Mouse (Mus musculus) ES-E14 (cell line): ENCODE measurements around the gene Zfp740. TPM values are rescaled to one million over a fixed set of nuclear protein-coding genes. Genes with fewer than 3 reads are reported as not detected.
A peak's percentile ranks its signal among the peaks of the same experiment; 100 is the strongest.

Experiments
- DNase-seq: peaks from one replicate; pipeline ENCODE4 v3.0.0-alpha.2; 2013; ENCODE audit warnings: low read depth, low spot score
- H3K27ac ChIP-seq: 2 replicates; pipeline ENCODE4 v1.5.1; 2012; ENCODE audit warnings: low read depth, mild to moderate bottlenecking, low read length, moderate library complexity, mixed read lengths; ENCODE audit not compliant: poor library complexity, insufficient read depth, severe bottlenecking
- H3K36me3 ChIP-seq: 2 replicates; pipeline ENCODE4 v1.6.1; 2012; ENCODE audit warnings: mild to moderate bottlenecking, low read length, moderate library complexity, mixed read lengths; ENCODE audit not compliant: control insufficient read depth, poor library complexity, insufficient read depth, severe bottlenecking
- H3K4me1 ChIP-seq, 2 experiments: fragments of 150-350 bp in 1 of 2; sonication (generic) in 1 of 2; 2 replicates each; pipeline ENCODE4 v1.6.1; 2012; ENCODE audit warnings: low read length in 2 of 2, mild to moderate bottlenecking in 1 of 2, mixed read lengths in 1 of 2; ENCODE audit not compliant: control insufficient read depth in 2 of 2, insufficient read depth in 2 of 2, poor library complexity in 1 of 2
- H3K4me3 ChIP-seq, 2 experiments: fragments of 150-350 bp in 1 of 2; sonication (generic) in 1 of 2; 2 replicates each; pipeline ENCODE4 v1.5.1; 2012; ENCODE audit warnings: low read length in 2 of 2, low read depth in 1 of 2, mild to moderate bottlenecking in 1 of 2, mixed read lengths in 1 of 2; ENCODE audit not compliant: insufficient read depth in 1 of 2, poor library complexity in 1 of 2, severe bottlenecking in 1 of 2
- H3K9ac ChIP-seq: 2 replicates; pipeline ENCODE4 v1.6.1; 2012; ENCODE audit warnings: low read depth, mild to moderate bottlenecking, low read length, mixed read lengths; ENCODE audit not compliant: poor library complexity, insufficient read depth, severe bottlenecking
- H3K9me3 ChIP-seq: fragments of 150-350 bp; sonication (generic); 2 replicates; pipeline ENCODE4 v1.6.1; 2012; ENCODE audit warnings: low read depth, mild to moderate bottlenecking, low read length; ENCODE audit not compliant: control insufficient read depth, insufficient read depth
- CHD2 ChIP-seq: IDR thresholded peaks from 2 replicates; pipeline ENCODE4 v1.6.1; 2014; ENCODE audit warnings: mild to moderate bottlenecking, low read depth, low read length, inconsistent platforms
- HCFC1 ChIP-seq: IDR thresholded peaks from 2 replicates; pipeline ENCODE4 v1.6.1; 2012; ENCODE audit warnings: low read length, inconsistent platforms, borderline replicate concordance; ENCODE audit not compliant: insufficient read depth
- MAFK ChIP-seq: IDR thresholded peaks from 2 replicates; pipeline ENCODE4 v1.6.1; 2014; ENCODE audit warnings: mild to moderate bottlenecking, low read depth, low read length, inconsistent platforms; ENCODE audit not compliant: insufficient read depth
- ZC3H11A ChIP-seq: IDR thresholded peaks from 2 replicates; pipeline ENCODE4 v1.6.1; 2012; ENCODE audit warnings: low read depth, mild to moderate bottlenecking, inconsistent platforms, low read length, borderline replicate concordance
- ZNF384 ChIP-seq: IDR thresholded peaks from 2 replicates; pipeline ENCODE4 v1.6.1; 2012; ENCODE audit warnings: low read depth, low read length, inconsistent platforms
- in situ Hi-C, 2 experiments: fragments of 600-800 bp; cut with MboI; formaldehyde crosslinking; loops; one replicate each; pipeline ENCODE4 v1.15.1; 2025; ENCODE audit warnings: low sequenced_read_pairs in 2 of 2, inconsistent platforms in 1 of 2; ENCODE audit not compliant: unreplicated experiment in 2 of 2
- total RNA-seq: library from RNA; depleted of rRNA; stranded (reverse); fragments of 300-350 nt; gene quantifications from 2 replicates; pipeline ENCODE4 v1.2.3, GENCODE M21; 2012

Gene Zfp740
- total RNA-seq, 1 experiment, result 98.5 TPM

DNA sequence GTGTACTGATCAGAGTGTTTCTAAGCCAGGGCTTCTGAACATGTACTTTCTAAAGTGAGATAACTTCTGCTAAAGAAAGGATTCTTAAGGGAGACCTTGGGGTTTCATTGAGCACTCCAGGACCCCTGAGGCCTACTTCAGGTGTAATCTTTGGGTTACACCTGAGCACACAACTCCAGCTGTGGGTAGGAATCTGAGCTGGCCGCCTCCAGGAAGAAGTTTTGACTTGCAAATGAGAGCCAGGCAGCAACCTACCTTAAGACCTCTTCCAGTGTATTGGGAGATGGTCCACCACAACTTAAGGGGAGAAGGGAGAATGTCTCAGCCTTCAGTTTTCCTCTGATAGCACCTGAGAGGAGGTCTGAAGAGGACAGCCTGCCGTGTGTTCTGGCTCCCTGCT, 11.1 kb downstream of the Zfp740 start:
- in situ Hi-C loops, result no loop called here
- Histone ChIP-seq H3K9me3 (no peaks in the 10 kb centered on the region), H3K4me1 (peaks cover 20 to 45% of the 10 kb centered on the region in 2 experiments), H3K4me3 (peak overlapping the region in 1 of 2 experiments; percentile 6; a peak in 1 of 4 replicates), H3K27ac (peak overlapping the region; percentile 86), H3K36me3 (peaks cover 44% of the 10 kb centered on the region), H3K9ac (peak overlapping the region; percentile 35; the same call in 1 of the 2 replicates)
- TF ChIP-seq MAFK, result no peak
- no peak for TF ChIP-seq ZC3H11A
- TF ChIP-seq CHD2, result no peak
- no peak for TF ChIP-seq HCFC1
- no peak for TF ChIP-seq ZNF384
- no peak for DNase-seq

DNA sequence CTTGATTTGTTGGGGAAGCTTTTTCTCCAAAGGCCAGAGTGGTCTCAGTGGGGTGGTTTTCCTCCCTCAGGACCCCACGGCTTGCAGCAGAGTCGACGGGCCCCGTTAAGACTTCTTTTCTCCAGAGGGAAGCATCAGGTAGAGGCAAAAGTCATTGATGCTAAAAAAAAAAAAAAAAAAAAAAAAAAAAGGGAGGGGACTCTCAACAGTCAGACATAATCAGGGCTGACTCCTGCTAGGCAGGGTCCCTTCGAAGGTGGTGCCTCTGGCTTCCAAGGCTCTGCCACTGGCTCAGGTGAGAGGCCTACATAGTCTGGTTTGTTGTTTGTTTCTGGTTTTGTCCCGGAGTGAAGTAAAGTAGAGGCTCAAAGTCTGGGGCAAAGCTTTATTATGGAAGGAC, 12.6 kb downstream of the Zfp740 start:
- TF ChIP-seq ZNF384 (peak; percentile 73; the same call in 1 of the 2 replicates), MAFK (no peak), CHD2 (no peak), ZC3H11A (no peak)
- DNase-seq, result no peak
- no peaks in the 10 kb centered on the region for H3K9me3 ChIP-seq
- peak overlapping the region in 1 of 2 experiments; percentile 1; a peak in 1 of 4 replicates for H3K4me3 ChIP-seq
- H3K36me3 ChIP-seq, result peaks cover 38% of the 10 kb centered on the region
- peaks cover 20 to 41% of the 10 kb centered on the region in 2 experiments for H3K4me1 ChIP-seq
- H3K9ac ChIP-seq, result no peak overlapping the region; the same call in 1 of the 2 replicates
- peak overlapping the region; percentile 63; the same call in 1 of the 2 replicates for H3K27ac ChIP-seq
- in situ Hi-C loops, result no loop called here

DNA sequence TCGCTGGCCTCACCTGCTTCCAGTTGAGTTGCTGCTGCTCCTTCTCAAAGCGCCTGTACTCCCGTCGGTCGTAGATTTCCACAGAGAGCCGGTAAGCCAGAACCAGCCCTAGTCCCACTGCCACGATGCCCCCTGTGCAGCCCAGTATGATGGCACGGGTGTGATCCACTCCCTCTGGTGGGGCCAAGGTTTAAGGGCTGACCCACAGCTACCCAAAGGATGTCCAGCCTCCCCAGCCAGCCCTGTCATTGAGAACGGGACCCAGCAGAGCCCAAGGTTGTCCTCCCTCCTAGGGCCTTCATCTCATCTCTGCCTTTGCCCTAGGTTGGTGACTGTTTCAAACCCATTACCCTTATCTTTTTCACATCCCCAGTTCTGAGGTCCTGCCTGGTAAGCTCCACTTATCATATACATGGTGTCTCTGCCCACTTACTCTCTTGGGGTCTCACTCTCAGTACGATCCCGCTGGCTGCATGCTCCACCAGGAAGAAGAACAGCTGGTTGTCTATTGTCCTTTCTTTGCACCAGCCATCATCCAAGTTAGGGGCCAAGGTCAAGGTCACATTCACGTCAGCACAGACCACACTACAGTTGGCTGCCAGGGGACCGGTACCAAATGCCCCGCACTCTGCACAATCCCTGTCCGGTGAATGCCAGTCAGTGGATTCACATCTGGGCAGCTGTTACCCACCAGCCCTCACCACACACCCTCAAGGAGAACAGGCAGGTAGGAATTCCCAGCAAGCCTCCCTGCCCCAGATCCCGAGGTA, 13.6 kb downstream of the Zfp740 start:
- Histone ChIP-seq H3K9ac (peak overlapping the region; percentile 48; the same call in 1 of the 2 replicates), H3K4me3 (no peak overlapping the region), H3K4me1 (peaks cover 20 to 41% of the 10 kb centered on the region in 2 experiments), H3K27ac (peak overlapping the region; percentile 63; the same call in 1 of the 2 replicates), H3K9me3 (no peaks in the 10 kb centered on the region), H3K36me3 (peaks cover 34% of the 10 kb centered on the region)
- no peak for TF ChIP-seq ZC3H11A
- in situ Hi-C loops, result no loop called here
- DNase-seq, result no peak

DNA sequence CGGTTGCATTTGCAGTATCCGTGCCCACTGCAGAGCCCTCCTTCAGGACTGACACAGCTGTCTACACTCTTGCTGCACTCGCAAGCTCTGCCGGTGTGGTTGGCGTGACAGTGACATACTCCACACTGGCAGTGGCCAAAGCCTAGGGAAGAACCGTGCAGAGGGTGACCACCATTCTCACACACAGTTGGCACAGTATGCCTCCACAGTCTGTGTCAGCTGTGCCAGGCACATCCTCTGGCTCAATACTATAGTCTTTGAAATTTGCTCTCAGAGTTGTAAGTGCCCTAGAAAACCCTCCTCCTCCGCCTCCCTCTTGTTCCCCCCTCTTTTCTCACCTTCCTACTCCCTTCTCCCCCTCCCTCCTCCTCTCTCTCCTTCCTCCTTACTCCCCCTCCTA, 14.3 kb downstream of the Zfp740 start:
- no peak for DNase-seq
- Histone ChIP-seq H3K4me1 (peaks cover 19 to 39% of the 10 kb centered on the region in 2 experiments), H3K9ac (peak overlapping the region; percentile 3; the same call in 1 of the 2 replicates), H3K9me3 (no peaks in the 10 kb centered on the region), H3K4me3 (no peak overlapping the region), H3K36me3 (peaks cover 34% of the 10 kb centered on the region), H3K27ac (no peak overlapping the region)
- no peak for TF ChIP-seq ZC3H11A
- no peak for TF ChIP-seq MAFK
- no peak for TF ChIP-seq CHD2
- no peak for TF ChIP-seq ZNF384
- no peak for TF ChIP-seq HCFC1
- in situ Hi-C loops, result no loop called here
